Mouse (Mus musculus) lung, postnatal 0 days (tissue): ENCODE data around the gene Slc6a17. TPM values are rescaled to one million over a fixed set of nuclear protein-coding genes. Genes with fewer than 3 reads are reported as not detected.

Experiments
- ATAC-seq: fragments of 200-750 bp; cut with Nextera tagmentation; 2 replicates; pipeline ENCODE4 v1.8.0; 2017; ENCODE audit warnings: moderate library complexity
- DNase-seq: peaks from one replicate; pipeline ENCODE4 v3.0.0-alpha.2; 2016; ENCODE audit warnings: low spot score
- H3K27ac ChIP-seq: fragments of 300-500 bp; sonication (generic); 2 replicates; pipeline ENCODE4 v1.5.1; 2014; ENCODE audit warnings: antibody characterized with exemption, mild to moderate bottlenecking, low read length, mixed read lengths
- H3K27me3 ChIP-seq: fragments of 300-500 bp; sonication (generic); replicated peaks from 2 replicates; pipeline ENCODE4 v1.6.1; 2014; ENCODE audit warnings: low read length, mixed read lengths; ENCODE audit not compliant: insufficient read depth
- H3K36me3 ChIP-seq: fragments of 300-500 bp; sonication (generic); 2 replicates; pipeline ENCODE4 v1.6.1; 2014; ENCODE audit warnings: low read length, mixed read lengths; ENCODE audit not compliant: insufficient read depth
- H3K4me1 ChIP-seq: fragments of 300-500 bp; sonication (generic); 2 replicates; pipeline ENCODE4 v1.6.1; 2014; ENCODE audit warnings: antibody characterized with exemption, low read depth, low read length, mixed read lengths; ENCODE audit not compliant: insufficient read depth
- H3K4me2 ChIP-seq: fragments of 300-500 bp; sonication (generic); replicated peaks from 2 replicates; pipeline ENCODE4 v1.6.1; 2014; ENCODE audit warnings: low read depth, mild to moderate bottlenecking, low read length, moderate library complexity, mixed read lengths
- H3K4me3 ChIP-seq: fragments of 300-500 bp; sonication (generic); 2 replicates; pipeline ENCODE4 v1.5.1; 2014; ENCODE audit warnings: low read depth, low read length
- H3K9ac ChIP-seq: fragments of 300-500 bp; sonication (generic); replicated peaks from 2 replicates; pipeline ENCODE4 v1.6.1; 2014; ENCODE audit warnings: low read depth, mild to moderate bottlenecking
- H3K9me3 ChIP-seq: fragments of 300-500 bp; sonication (generic); 2 replicates; pipeline ENCODE4 v1.6.1; 2016; ENCODE audit warnings: low read length, mixed read lengths
- CTCF ChIP-seq: IDR thresholded peaks from 2 replicates; pipeline ENCODE4 v1.5.1; 2016; ENCODE audit warnings: antibody characterized with exemption, mild to moderate bottlenecking
- EP300 ChIP-seq: IDR thresholded peaks from 2 replicates; pipeline ENCODE4 v1.6.1; 2016; ENCODE audit warnings: antibody characterized with exemption, mild to moderate bottlenecking, control low read depth
- WGBS: fragments of 180-500 bp; shearing (Covaris S2); extraction: QIAGEN DNeasy Blood & Tissue Kit; methylation state at CpG from one replicate; pipeline ENCODE4 v1.1.7; 2014; 5-methylcytosine and 5-hydroxymethylcytosine counted together
- polyA plus RNA-seq: library from polyadenylated mRNA; unstranded; fragments of >200 nt; fragmentation: Nextera tagmentation; extraction: Ambion mirVana; gene quantifications from 2 replicates; pipeline ENCODE4 v1.2.1, GENCODE M21; 2015

The Slc6a17 gene
- polyA plus RNA-seq, 1 experiment from 2014 or later: 0.84 TPM

DNA sequence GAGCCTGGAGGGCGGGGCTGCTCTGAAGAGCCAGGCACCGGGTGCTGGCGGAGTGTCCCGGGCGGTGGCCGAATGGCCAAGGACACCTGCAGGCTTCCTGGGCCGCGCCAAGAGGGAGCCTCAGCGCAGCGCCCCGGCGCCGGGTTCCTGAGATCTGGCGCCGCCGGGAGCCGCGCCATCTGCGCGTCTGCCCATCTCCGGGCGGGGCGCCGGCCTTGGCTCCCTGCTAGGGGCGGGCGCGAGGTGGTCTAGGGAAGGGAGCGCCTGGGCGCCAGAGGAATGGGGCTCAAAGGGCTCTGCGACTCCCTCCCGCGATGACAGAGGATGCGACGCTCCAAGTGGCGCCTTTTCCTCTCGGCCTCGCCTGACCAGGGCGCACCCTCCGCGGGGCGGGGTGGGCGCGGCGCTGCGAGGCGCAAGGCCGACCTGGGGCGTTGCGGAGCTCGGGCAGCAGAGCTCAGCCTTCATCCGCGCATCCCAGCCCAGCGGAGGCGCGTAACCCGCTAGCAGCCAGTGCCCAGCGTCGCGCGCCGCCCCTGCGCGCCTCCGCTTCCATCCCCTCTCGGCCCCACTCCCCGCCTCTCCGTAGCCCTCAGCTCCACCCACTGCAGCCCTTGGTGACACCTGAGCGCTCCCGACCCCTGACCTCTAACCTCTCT is 57.9 kb downstream of the Slc6a17 start:
- H3K9ac ChIP-seq: no peak overlapping the region
- WGBS: 0% methylated on average over 34 of the region's 69 CpGs

GRCm38 (mm10) chr3:107459196-107459772 is 58.5 kb downstream of the Slc6a17 start, which contains the start of gene Kcnc4:
TSS of gene Kcnc4 (minus strand) at chr3:107459552.
- H3K36me3 ChIP-seq: no peaks in the 10 kb centered on the region
- no peak within 1 kb of the TSS for H3K27ac ChIP-seq
- H3K4me3 ChIP-seq: peak within 1 kb of the TSS; percentile 40
- TF ChIP-seq CTCF: no peak
- no peak for TF ChIP-seq EP300
- peaks cover 11% of the 10 kb centered on the region; the same call in 1 of the 2 replicates for H3K4me1 ChIP-seq
- 2% methylated on average over 49 of the region's 68 CpGs for WGBS
- no peak within 1 kb of the TSS for H3K9ac ChIP-seq
- no peaks in the 10 kb centered on the region for H3K9me3 ChIP-seq
- peak; percentile 29 for DNase-seq
- H3K27me3 ChIP-seq: peaks cover 66% of the 10 kb centered on the region
- peak within 1 kb of the TSS; percentile 62 for H3K4me2 ChIP-seq
- ATAC-seq: peak; percentile 37

More for the DNA sequence above, 57.9 kb downstream of the Slc6a17 start:
- no peaks in the 10 kb centered on the region for H3K9me3 ChIP-seq
- H3K4me3 ChIP-seq: peak overlapping the region; percentile 40
- ATAC-seq (peak; percentile 25), DNase-seq (no peak)
- peaks cover 66% of the 10 kb centered on the region for H3K27me3 ChIP-seq
- H3K4me2 ChIP-seq: peak overlapping the region; percentile 62
- TF ChIP-seq EP300 (no peak), CTCF (no peak)
- H3K4me1 ChIP-seq: peaks cover 11% of the 10 kb centered on the region; the same call in 1 of the 2 replicates
- H3K27ac ChIP-seq: no peak overlapping the region
- no peaks in the 10 kb centered on the region for H3K36me3 ChIP-seq

DNA sequence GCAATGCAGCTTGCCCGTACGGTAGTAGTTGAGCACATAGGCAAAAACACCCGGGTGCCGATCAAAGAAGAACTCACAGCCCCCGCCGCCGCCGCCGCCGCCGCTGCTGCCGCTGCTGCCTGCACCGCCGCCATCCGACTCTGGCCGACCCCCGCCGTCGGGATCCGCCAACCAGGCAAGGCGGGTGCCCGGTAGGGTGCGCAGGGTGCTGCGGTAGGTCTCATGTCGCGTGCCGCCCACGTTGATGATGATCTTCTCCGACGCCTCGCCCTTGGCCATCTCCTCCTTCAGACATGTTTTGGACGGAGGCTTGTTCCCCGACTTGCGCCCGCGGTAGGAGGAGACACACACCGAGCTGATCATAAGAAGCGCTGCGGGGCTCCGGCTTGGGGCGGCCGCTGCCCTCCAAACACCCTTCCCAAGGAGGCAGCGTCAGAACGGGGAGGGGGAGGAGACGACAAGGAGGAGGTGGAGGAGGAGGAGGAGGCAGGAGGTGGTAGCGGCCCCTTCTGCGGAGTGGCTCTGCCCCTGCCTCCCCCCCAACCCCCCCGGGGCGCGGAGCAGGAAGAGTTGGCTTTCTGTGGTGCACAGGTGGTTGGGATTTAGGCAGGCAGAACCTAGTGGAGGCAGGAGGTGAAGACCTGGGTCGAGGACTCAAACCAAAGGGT is 59.2 kb downstream of the Slc6a17 start:
- Histone ChIP-seq H3K27ac (no peak overlapping the region), H3K4me2 (peak overlapping the region; percentile 62), H3K9me3 (no peaks in the 10 kb centered on the region), H3K9ac (no peak overlapping the region), H3K27me3 (peaks cover 66% of the 10 kb centered on the region), H3K4me1 (peaks cover 11% of the 10 kb centered on the region; the same call in 1 of the 2 replicates), H3K36me3 (no peaks in the 10 kb centered on the region), H3K4me3 (peak overlapping the region; percentile 40)
- under 1% methylated on average over 34 of the region's 51 CpGs for WGBS
- TF ChIP-seq EP300 (no peak), CTCF (no peak)
- no peak for ATAC-seq
- DNase-seq: no peak

DNA sequence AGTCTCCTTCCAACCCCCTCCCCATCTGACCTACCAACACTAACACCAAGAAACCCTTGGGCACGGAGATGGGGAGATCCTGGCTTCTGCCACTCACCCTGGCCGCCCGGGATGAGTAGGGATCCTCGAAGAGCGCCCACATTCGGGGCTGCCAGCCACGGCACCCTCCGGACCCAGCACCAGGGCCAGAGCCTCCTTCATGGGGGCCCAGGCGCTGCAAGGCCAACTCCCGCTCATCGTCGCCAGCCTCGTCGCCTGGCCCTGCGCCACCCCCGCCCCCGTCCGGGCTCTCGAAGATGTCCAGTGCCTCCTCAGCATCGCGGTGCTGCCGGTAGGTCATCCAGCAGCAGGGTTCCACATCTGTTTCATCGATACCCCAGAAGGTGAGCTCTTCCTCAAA is 59.7 kb downstream of the Slc6a17 start:
- Histone ChIP-seq H3K27me3 (peaks cover 66% of the 10 kb centered on the region), H3K9ac (no peak overlapping the region)
- no peak for ATAC-seq

GRCm38 (mm10) chr3:107454280-107454679 is 63.5 kb downstream of the Slc6a17 start:
- H3K27me3 ChIP-seq: peaks cover 33% of the 10 kb centered on the region
- H3K4me3 ChIP-seq: no peak overlapping the region
- H3K4me2 ChIP-seq: no peak overlapping the region
- DNase-seq: no peak
- no peak for ATAC-seq
- H3K36me3 ChIP-seq: no peaks in the 10 kb centered on the region
- TF ChIP-seq CTCF: no peak
- TF ChIP-seq EP300: no peak
- H3K9me3 ChIP-seq: no peaks in the 10 kb centered on the region
- H3K9ac ChIP-seq: no peak overlapping the region
- H3K27ac ChIP-seq: no peak overlapping the region
- H3K4me1 ChIP-seq: peaks cover 6% of the 10 kb centered on the region; the same call in 1 of the 2 replicates
- 59% methylated on average over 4 of the region's 4 CpGs for WGBS

More for the DNA sequence above, 59.7 kb downstream of the Slc6a17 start:
- Histone ChIP-seq H3K9me3 (no peaks in the 10 kb centered on the region), H3K4me1 (peaks cover 11% of the 10 kb centered on the region; the same call in 1 of the 2 replicates), H3K4me2 (peak overlapping the region; percentile 62), H3K4me3 (peak overlapping the region; percentile 40; the same call in 1 of the 2 replicates), H3K27ac (no peak overlapping the region), H3K36me3 (no peaks in the 10 kb centered on the region)
- 4% methylated on average over 23 of the region's 23 CpGs for WGBS
- TF ChIP-seq EP300 (no peak), CTCF (no peak)
- DNase-seq: no peak

- Histone ChIP-seq H3K27ac (no peak overlapping the region), H3K4me1 (no peaks in the 10 kb centered on the region), H3K4me3 (no peak overlapping the region), H3K27me3 (0 out of 2 replicates have a peak, but pooled peaks cover 3% of the 10 kb centered on the region), H3K9me3 (no peaks in the 10 kb centered on the region), H3K4me2 (no peak overlapping the region), H3K9ac (no peak overlapping the region), H3K36me3 (no peaks in the 10 kb centered on the region)
- DNase-seq (peak; percentile 21), ATAC-seq (no peak)
- TF ChIP-seq CTCF: no peak
- no peak for TF ChIP-seq EP300
- 69% methylated on average over 3 of the region's 3 CpGs for WGBS
These were observed 71.0 kb downstream of the Slc6a17 start for GRCm38 (mm10) chr3:107446822-107447221.
